In genomic region chr7:90046228-90046627, GRCm38 (mm10) we compare ENCODE assay signal across 24 mouse cellular contexts.
DNase-seq lines count a peak whose midpoint lies in the region; ATAC-seq and TF ChIP-seq lines count a peak whose summit lies in the region.
"Had no signal": no experiment of that assay in that cellular context is flagged by ENCODE, and none has a peak within 500 bp of the region (broad histone marks: within the 10 kb centered on the region; RNA-seq: fewer than 3 reads in every experiment).

No protein-coding gene starts in this region.

- H3K36me3 ChIP-seq in lung, postnatal 0 days (ENCODE audit: insufficient read depth, low read length): no peaks in the 10 kb centered on the region
- H3K36me3 ChIP-seq in liver, embryonic 14.5 days (replicated peaks; ENCODE audit: control insufficient read depth, insufficient read depth, low read depth): no peaks in the 10 kb centered on the region
- H3K36me3 ChIP-seq: forebrain, embryonic 12.5 days; hindbrain, embryonic 15.5 days; intestine, embryonic 15.5 days; limb, embryonic 15.5 days; neural tube, embryonic 15.5 days had no signal

- intact Hi-C loops in gastrocnemius, adult 2 months (cut with DNase I): no loop called here

- no peak for TF ChIP-seq EP300 in lung, postnatal 0 days (IDR thresholded peaks at IDR 0.05)
- 0 out of 2 replicates have a peak, but pooled peaks have one; percentile 26 for TF ChIP-seq EP300 in liver, embryonic 14.5 days (IDR thresholded peaks at IDR 0.05; ENCODE audit: low read depth)

- H3K4me1 ChIP-seq in lung, postnatal 0 days (ENCODE audit: insufficient read depth, low read depth, low read length): peaks cover 4% of the 10 kb centered on the region; the same call in 1 of the 2 replicates
- peaks cover 5% of the 10 kb centered on the region for H3K4me1 ChIP-seq in lung, adult 2 months (ENCODE audit: control insufficient read depth, insufficient read depth, low read length)
- peaks cover 65 to 81% of the 10 kb centered on the region in 2 experiments for H3K4me1 ChIP-seq in liver, embryonic 14.5 days (replicated peaks; ENCODE audit: control insufficient read depth in 2 of 2, insufficient read depth in 2 of 2, low read length in 1 of 2)

- no peak overlapping the region for H3K9ac ChIP-seq in lung, postnatal 0 days (replicated peaks; ENCODE audit: low read depth)
- peak overlapping the region; percentile 46 for H3K9ac ChIP-seq in liver, embryonic 14.5 days (replicated peaks)
- H3K9ac ChIP-seq: forebrain, embryonic 12.5 days; hindbrain, embryonic 15.5 days; intestine, embryonic 15.5 days; limb, embryonic 15.5 days; neural tube, embryonic 15.5 days had no signal

- no peak for TF ChIP-seq POLR2A in lung, adult 2 months (IDR thresholded peaks at IDR 0.05; ENCODE audit: borderline replicate concordance, extremely low read depth, low read depth, low read length)

- H3K27ac ChIP-seq in gastrocnemius, adult 2 months: 0 out of 2 replicates have a peak overlapping the region, but pooled peaks have one; percentile 20
- H3K27ac ChIP-seq in lung, postnatal 0 days (ENCODE audit: low read length): peak overlapping the region; percentile 43
- peak overlapping the region; percentile 72 for H3K27ac ChIP-seq in liver, embryonic 14.5 days
- H3K27ac ChIP-seq: forebrain, embryonic 12.5 days; hindbrain, embryonic 15.5 days; intestine, embryonic 15.5 days; kidney, postnatal 0 days; limb, embryonic 15.5 days; neural tube, embryonic 15.5 days had no signal

- ATAC-seq in lung, postnatal 0 days: no peak
- no peak for ATAC-seq in liver, embryonic 14.5 days (ENCODE audit: insufficient read depth)
- ATAC-seq: intestine, embryonic 15.5 days; midbrain, embryonic 16.5 days; Patski had no signal

- no peaks in the 10 kb centered on the region for H3K9me3 ChIP-seq in lung, postnatal 0 days (ENCODE audit: low read length)
- no peaks in the 10 kb centered on the region for H3K9me3 ChIP-seq in liver, embryonic 14.5 days (ENCODE audit: control insufficient read depth, low read length)
- H3K9me3 ChIP-seq: forebrain, embryonic 12.5 days; hindbrain, embryonic 15.5 days; intestine, embryonic 15.5 days; limb, embryonic 15.5 days; megakaryocyte, embryonic 14.5 days; neural tube, embryonic 15.5 days had no signal

- no peak overlapping the region for H3K4me3 ChIP-seq in gastrocnemius, adult 2 months
- no peak overlapping the region for H3K4me3 ChIP-seq in lung, postnatal 0 days (ENCODE audit: low read depth, low read length)
- no peak overlapping the region for H3K4me3 ChIP-seq in lung, adult 2 months (replicated peaks; ENCODE audit: extremely low read depth, low read depth, low read length)
- H3K4me3 ChIP-seq in liver, embryonic 14.5 days (ENCODE audit: insufficient read depth in 1 of 2, low read depth in 2 of 2, low read length in 2 of 2): peak overlapping the region; percentile 35 to 54
- H3K4me3 ChIP-seq: forebrain, embryonic 12.5 days; hindbrain, embryonic 15.5 days; intestine, embryonic 15.5 days; limb, embryonic 15.5 days; megakaryocyte, embryonic 14.5 days; neural tube, embryonic 15.5 days had no signal

- no peak for DNase-seq in gastrocnemius, adult 2 months
- no peak for DNase-seq in gastrocnemius, adult 8-10 months (ENCODE audit: low spot score in 2 of 2)
- DNase-seq in lung, postnatal 0 days (ENCODE audit: low spot score): no peak
- DNase-seq in lung, adult 2 months: no peak
- no peak for DNase-seq in liver, embryonic 14.5 days (ENCODE audit: low read depth in 3 of 3, low spot score in 3 of 3)
- no peak for DNase-seq in layer of hippocampus, adult 18-20 months (ENCODE audit: low spot score in 2 of 2)
- no peak for DNase-seq in kidney, adult 11 months
- no peak for DNase-seq in cerebellum, postnatal 4 days (ENCODE audit: low spot score in 2 of 2)
- DNase-seq: adrenal gland, postnatal 14 days; cerebellum, adult 18-20 months; cerebellum, postnatal 25 days; gastrocnemius, postnatal 14 days; heart, adult 18-20 months; heart, postnatal 4 days; thymus, postnatal 14 days had no signal

- no peak overlapping the region for H3K4me2 ChIP-seq in lung, postnatal 0 days (replicated peaks; ENCODE audit: low read depth, low read length)
- H3K4me2 ChIP-seq in liver, embryonic 14.5 days (ENCODE audit: low read depth): peak overlapping the region; percentile 56
- H3K4me2 ChIP-seq: forebrain, embryonic 12.5 days; hindbrain, embryonic 15.5 days; intestine, embryonic 15.5 days; limb, embryonic 15.5 days; neural tube, embryonic 15.5 days had no signal

- H3K27me3 ChIP-seq in lung, postnatal 0 days (replicated peaks; ENCODE audit: insufficient read depth, low read length): no peaks in the 10 kb centered on the region
- H3K27me3 ChIP-seq in liver, embryonic 14.5 days (ENCODE audit: control insufficient read depth, insufficient read depth, low read length): no peaks in the 10 kb centered on the region
- H3K27me3 ChIP-seq: forebrain, embryonic 12.5 days; hindbrain, embryonic 15.5 days; intestine, embryonic 15.5 days; limb, embryonic 15.5 days; megakaryocyte, embryonic 14.5 days; neural tube, embryonic 15.5 days; Patski had no signal

- TF ChIP-seq CTCF in gastrocnemius, adult 2 months (IDR thresholded peaks at IDR 0.05): no peak
- no peak for TF ChIP-seq CTCF in lung, postnatal 0 days (IDR thresholded peaks at IDR 0.05)
- no peak for TF ChIP-seq CTCF in lung, adult 2 months (IDR thresholded peaks at IDR 0.05; ENCODE audit: insufficient read depth, low read length)
- no peak for TF ChIP-seq CTCF in liver, embryonic 14.5 days (IDR thresholded peaks at IDR 0.05; ENCODE audit: low read depth)

- WGBS in lung, postnatal 0 days: 59% methylated on average over 3 of the region's 3 CpGs
- WGBS in lung, adult 2 months: 88% methylated on average over 3 of the region's 3 CpGs
- WGBS in liver, embryonic 14.5 days (ENCODE audit: insufficient replicate concordance): 52% methylated on average over 3 of the region's 3 CpGs

Comparison
In these comparisons a context has a peak if more than half of its experiments do, and no peak if none do; other contexts are left out.
1. H3K27ac ChIP-seq: peak in every context shown above with its lines; median percentile 72 in liver, embryonic 14.5 days; 43 in lung, postnatal 0 days; 20 in gastrocnemius, adult 2 months.
2. H3K4me3 ChIP-seq: peak in liver, embryonic 14.5 days (2 of 2); none in gastrocnemius, adult 2 months (single experiment), lung, postnatal 0 days (single experiment) and lung, adult 2 months (single experiment).